Mouse (Mus musculus): ENCODE results near the gene 1700012P22Rik. TPM values are rescaled to one million over a fixed set of nuclear protein-coding genes. Genes with fewer than 3 reads are reported as not detected.

1700012P22Rik gene
- polyA plus RNA-seq, 1 experiment from 2014 or later = not detected

- ATAC-seq (replicated peaks; ENCODE audit: low FRiP score) = no peak
- 64% methylated on average over 2 of the region's 2 CpGs for WGBS
- Histone ChIP-seq H3K9ac (ENCODE audit: low read depth, low read length) (no peak overlapping the region), H3K27me3 (replicated peaks; ENCODE audit: control insufficient read depth, insufficient read depth, low read length) (no peaks in the 10 kb centered on the region), H3K9me3 (ENCODE audit: control insufficient read depth, low read length) (no peaks in the 10 kb centered on the region), H3K27ac (ENCODE audit: low read depth, low read length) (no peak overlapping the region), H3K4me2 (no peak overlapping the region), H3K4me1 (replicated peaks; ENCODE audit: control insufficient read depth, insufficient read depth, low read length) (no peaks in the 10 kb centered on the region), H3K36me3 (ENCODE audit: control insufficient read depth, insufficient read depth, low read length) (no peaks in the 10 kb centered on the region), H3K4me3 (ENCODE audit: low read depth, low read length) (no peak overlapping the region)
- no peak for DNase-seq (ENCODE audit: low spot score)
Measured at GRCm38 (mm10) chr4:144430723-144431122, 7.8 kb downstream of the 1700012P22Rik start.

- DNase-seq (ENCODE audit: low spot score) (no peak), ATAC-seq (replicated peaks; ENCODE audit: low FRiP score) (no peak)
- Histone ChIP-seq H3K27ac (ENCODE audit: low read depth, low read length) (no peak overlapping the region), H3K36me3 (ENCODE audit: control insufficient read depth, insufficient read depth, low read length) (no peaks in the 10 kb centered on the region), H3K4me2 (no peak overlapping the region), H3K9ac (ENCODE audit: low read depth, low read length) (no peak overlapping the region), H3K9me3 (ENCODE audit: control insufficient read depth, low read length) (no peaks in the 10 kb centered on the region), H3K27me3 (replicated peaks; ENCODE audit: control insufficient read depth, insufficient read depth, low read length) (no peaks in the 10 kb centered on the region), H3K4me3 (ENCODE audit: low read depth, low read length) (no peak overlapping the region), H3K4me1 (replicated peaks; ENCODE audit: control insufficient read depth, insufficient read depth, low read length) (no peaks in the 10 kb centered on the region)
- 25% methylated on average over 3 of the region's 3 CpGs for WGBS
Measured at GRCm38 (mm10) chr4:144428868-144429267, 9.7 kb downstream of the 1700012P22Rik start.

- ATAC-seq (replicated peaks; ENCODE audit: low FRiP score) = no peak
- H3K4me3 ChIP-seq (ENCODE audit: low read depth, low read length) = no peak overlapping the region
- no peak for DNase-seq (ENCODE audit: low spot score)
- H3K27ac ChIP-seq (ENCODE audit: low read depth, low read length) = no peak overlapping the region
- WGBS = 67% methylated on average over 5 of the region's 5 CpGs
- H3K36me3 ChIP-seq (ENCODE audit: control insufficient read depth, insufficient read depth, low read length) = no peaks in the 10 kb centered on the region
- no peaks in the 10 kb centered on the region for H3K9me3 ChIP-seq (ENCODE audit: control insufficient read depth, low read length)
- no peak overlapping the region for H3K4me2 ChIP-seq
- no peaks in the 10 kb centered on the region for H3K4me1 ChIP-seq (replicated peaks; ENCODE audit: control insufficient read depth, insufficient read depth, low read length)
- H3K27me3 ChIP-seq (replicated peaks; ENCODE audit: control insufficient read depth, insufficient read depth, low read length) = no peaks in the 10 kb centered on the region
- no peak overlapping the region for H3K9ac ChIP-seq (ENCODE audit: low read depth, low read length)
Measured at GRCm38 (mm10) chr4:144424590-144424989, 14.0 kb downstream of the 1700012P22Rik start.

- no peak for ATAC-seq (replicated peaks; ENCODE audit: low FRiP score)
Measured at GRCm38 (mm10) chr4:144420644-144421043, 17.9 kb downstream of the 1700012P22Rik start.

GRCm38 (mm10) chr4:144408290-144408689 is 30.3 kb downstream of the 1700012P22Rik start, which contains the start of gene Pramef12:
Gene Pramef12 (minus strand): TSS chr4:144408464.
- no peak within 1 kb of the TSS for H3K27ac ChIP-seq (ENCODE audit: low read depth, low read length)
- no peaks in the 10 kb centered on the region for H3K27me3 ChIP-seq (replicated peaks; ENCODE audit: control insufficient read depth, insufficient read depth, low read length)
- H3K4me2 ChIP-seq = no peak within 1 kb of the TSS
- no peaks in the 10 kb centered on the region for H3K36me3 ChIP-seq (ENCODE audit: control insufficient read depth, insufficient read depth, low read length)
- DNase-seq (ENCODE audit: low spot score) (no peak), ATAC-seq (replicated peaks; ENCODE audit: low FRiP score) (no peak)
- H3K4me3 ChIP-seq (ENCODE audit: low read depth, low read length) = no peak within 1 kb of the TSS
- WGBS = 59% methylated on average over 9 of the region's 9 CpGs
- H3K9ac ChIP-seq (ENCODE audit: low read depth, low read length) = no peak within 1 kb of the TSS
- H3K4me1 ChIP-seq (replicated peaks; ENCODE audit: control insufficient read depth, insufficient read depth, low read length) = no peaks in the 10 kb centered on the region
- H3K9me3 ChIP-seq (ENCODE audit: control insufficient read depth, low read length) = no peaks in the 10 kb centered on the region

More at GRCm38 (mm10) chr4:144420644-144421043, 17.9 kb downstream of the 1700012P22Rik start:
- Histone ChIP-seq H3K27ac (ENCODE audit: low read depth, low read length) (no peak overlapping the region), H3K4me3 (ENCODE audit: low read depth, low read length) (no peak overlapping the region), H3K4me2 (no peak overlapping the region), H3K27me3 (replicated peaks; ENCODE audit: control insufficient read depth, insufficient read depth, low read length) (no peaks in the 10 kb centered on the region), H3K9me3 (ENCODE audit: control insufficient read depth, low read length) (no peaks in the 10 kb centered on the region), H3K4me1 (replicated peaks; ENCODE audit: control insufficient read depth, insufficient read depth, low read length) (no peaks in the 10 kb centered on the region), H3K36me3 (ENCODE audit: control insufficient read depth, insufficient read depth, low read length) (no peaks in the 10 kb centered on the region), H3K9ac (ENCODE audit: low read depth, low read length) (no peak overlapping the region)
- no peak for DNase-seq (ENCODE audit: low spot score)

- no peak overlapping the region for H3K4me3 ChIP-seq (ENCODE audit: low read depth, low read length)
- no peak overlapping the region for H3K9ac ChIP-seq (ENCODE audit: low read depth, low read length)
- ATAC-seq (replicated peaks; ENCODE audit: low FRiP score) (no peak), DNase-seq (ENCODE audit: low spot score) (no peak)
- WGBS = 60% methylated on average over 3 of the region's 3 CpGs
- no peaks in the 10 kb centered on the region for H3K27me3 ChIP-seq (replicated peaks; ENCODE audit: control insufficient read depth, insufficient read depth, low read length)
- H3K27ac ChIP-seq (ENCODE audit: low read depth, low read length) = no peak overlapping the region
- H3K4me2 ChIP-seq = no peak overlapping the region
- no peaks in the 10 kb centered on the region for H3K9me3 ChIP-seq (ENCODE audit: control insufficient read depth, low read length)
- H3K36me3 ChIP-seq (ENCODE audit: control insufficient read depth, insufficient read depth, low read length) = no peaks in the 10 kb centered on the region
- no peaks in the 10 kb centered on the region for H3K4me1 ChIP-seq (replicated peaks; ENCODE audit: control insufficient read depth, insufficient read depth, low read length)
Measured at GRCm38 (mm10) chr4:144406261-144406660, 32.3 kb downstream of the 1700012P22Rik start.

- H3K27ac ChIP-seq (ENCODE audit: low read depth, low read length) = no peak overlapping the region
- WGBS = 6% methylated on average over 17 of the region's 17 CpGs
- no peaks in the 10 kb centered on the region for H3K4me1 ChIP-seq (replicated peaks; ENCODE audit: control insufficient read depth, insufficient read depth, low read length)
- no peaks in the 10 kb centered on the region for H3K36me3 ChIP-seq (ENCODE audit: control insufficient read depth, insufficient read depth, low read length)
- DNase-seq (ENCODE audit: low spot score) (peak; percentile 39), ATAC-seq (replicated peaks; ENCODE audit: low FRiP score) (peak; percentile 71; the same call in 1 of the 2 replicates)
- no peak overlapping the region for H3K9ac ChIP-seq (ENCODE audit: low read depth, low read length)
- H3K27me3 ChIP-seq (replicated peaks; ENCODE audit: control insufficient read depth, insufficient read depth, low read length) = no peaks in the 10 kb centered on the region
- peak overlapping the region; percentile 51 for H3K4me2 ChIP-seq
- H3K4me3 ChIP-seq (ENCODE audit: low read depth, low read length) = peak overlapping the region; percentile 36
- no peaks in the 10 kb centered on the region for H3K9me3 ChIP-seq (ENCODE audit: control insufficient read depth, low read length)
Measured at GRCm38 (mm10) chr4:144404456-144405086, 34.0 kb downstream of the 1700012P22Rik start.

GRCm38 (mm10) chr4:144402712-144403111 is 35.9 kb downstream of the 1700012P22Rik start:
- no peak overlapping the region for H3K27ac ChIP-seq (ENCODE audit: low read depth, low read length)
- no peak overlapping the region for H3K4me2 ChIP-seq
- 13% methylated on average over 4 of the region's 4 CpGs for WGBS
- H3K4me3 ChIP-seq (ENCODE audit: low read depth, low read length) = no peak overlapping the region
- H3K27me3 ChIP-seq (replicated peaks; ENCODE audit: control insufficient read depth, insufficient read depth, low read length) = no peaks in the 10 kb centered on the region
- H3K36me3 ChIP-seq (ENCODE audit: control insufficient read depth, insufficient read depth, low read length) = no peaks in the 10 kb centered on the region
- DNase-seq (ENCODE audit: low spot score) (no peak), ATAC-seq (replicated peaks; ENCODE audit: low FRiP score) (no peak)
- no peaks in the 10 kb centered on the region for H3K9me3 ChIP-seq (ENCODE audit: control insufficient read depth, low read length)
- H3K4me1 ChIP-seq (replicated peaks; ENCODE audit: control insufficient read depth, insufficient read depth, low read length) = no peaks in the 10 kb centered on the region
- no peak overlapping the region for H3K9ac ChIP-seq (ENCODE audit: low read depth, low read length)

- Histone ChIP-seq H3K27ac (ENCODE audit: low read depth, low read length) (no peak overlapping the region), H3K4me1 (replicated peaks; ENCODE audit: control insufficient read depth, insufficient read depth, low read length) (no peaks in the 10 kb centered on the region), H3K4me2 (no peak overlapping the region), H3K4me3 (ENCODE audit: low read depth, low read length) (no peak overlapping the region), H3K27me3 (replicated peaks; ENCODE audit: control insufficient read depth, insufficient read depth, low read length) (no peaks in the 10 kb centered on the region), H3K36me3 (ENCODE audit: control insufficient read depth, insufficient read depth, low read length) (no peaks in the 10 kb centered on the region), H3K9ac (ENCODE audit: low read depth, low read length) (no peak overlapping the region), H3K9me3 (ENCODE audit: control insufficient read depth, low read length) (no peaks in the 10 kb centered on the region)
- WGBS = 21% methylated on average over 3 of the region's 3 CpGs
- no peak for ATAC-seq (replicated peaks; ENCODE audit: low FRiP score)
- no peak for DNase-seq (ENCODE audit: low spot score)
Measured at GRCm38 (mm10) chr4:144396316-144396715, 42.3 kb downstream of the 1700012P22Rik start.

Measured in liver, embryonic 11.5 days (tissue).